1 mouse cellular context compared by ENCODE assay signal in genomic region chr2:164906071-164906470, GRCm38 (mm10).
TF ChIP-seq lines count a peak whose summit lies in the region.

No protein-coding gene starts in this region.

TF ChIP-seq in ES-E14, 5 proteins besides CTCF, POLR2A, EP300 and RAD21:
- no peak for TF ChIP-seq HCFC1 (IDR thresholded peaks at IDR 0.05; ENCODE audit: borderline replicate concordance, insufficient read depth, low read length)
- no peak for TF ChIP-seq CHD2 (IDR thresholded peaks at IDR 0.05; ENCODE audit: low read depth, low read length)
- no peak for TF ChIP-seq ZC3H11A (IDR thresholded peaks at IDR 0.05; ENCODE audit: borderline replicate concordance, low read depth, low read length)
- no peak for TF ChIP-seq MAFK (IDR thresholded peaks at IDR 0.05; ENCODE audit: insufficient read depth, low read depth, low read length)
- no peak for TF ChIP-seq ZNF384 (IDR thresholded peaks at IDR 0.05; ENCODE audit: low read depth, low read length)
